Mouse (Mus musculus): Measurements from ENCODE around the gene Akr7a5.

Gene Akr7a5

DNA sequence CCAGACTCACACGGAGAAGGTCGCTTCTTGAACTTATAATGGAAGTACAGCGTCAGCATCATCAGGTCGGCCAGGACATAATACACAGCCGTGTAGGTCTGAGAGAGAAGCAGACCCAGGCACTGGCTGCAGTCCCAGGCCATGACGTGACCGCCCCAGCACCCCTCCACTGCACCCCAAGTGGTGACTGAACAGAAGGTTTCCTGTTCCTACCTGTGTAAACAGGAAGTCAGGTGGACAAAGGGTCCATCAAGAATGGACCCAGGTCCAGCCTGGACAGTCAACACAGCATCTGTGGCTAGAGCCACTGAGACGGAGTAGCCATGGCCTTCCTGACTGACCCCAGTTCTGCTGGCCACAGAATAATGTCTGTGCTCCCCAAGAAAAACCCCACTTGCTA lies 8.8 kb upstream of the Akr7a5 start:
- no peak for DNase-seq

DNA sequence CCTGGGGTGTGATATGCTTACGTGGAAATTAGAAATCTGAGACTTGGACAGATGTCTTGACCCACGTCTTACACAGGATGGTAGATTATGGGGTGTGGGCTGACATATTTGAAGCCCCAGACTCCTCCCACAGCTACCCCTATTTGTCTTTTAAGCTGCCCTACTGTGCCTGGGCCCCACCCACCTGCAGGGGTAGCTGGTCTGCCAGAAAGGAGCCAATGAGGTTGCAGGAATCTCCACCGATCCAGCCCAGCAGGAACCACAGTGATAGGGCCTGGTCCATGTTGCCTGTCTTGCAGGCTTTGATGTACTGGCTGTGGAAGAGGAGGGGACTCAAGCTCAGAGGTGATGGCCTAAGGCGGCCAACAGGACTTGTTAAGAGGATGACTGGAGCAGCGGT lies 8.3 kb upstream of the Akr7a5 start:
- DNase-seq, result no peak

DNA sequence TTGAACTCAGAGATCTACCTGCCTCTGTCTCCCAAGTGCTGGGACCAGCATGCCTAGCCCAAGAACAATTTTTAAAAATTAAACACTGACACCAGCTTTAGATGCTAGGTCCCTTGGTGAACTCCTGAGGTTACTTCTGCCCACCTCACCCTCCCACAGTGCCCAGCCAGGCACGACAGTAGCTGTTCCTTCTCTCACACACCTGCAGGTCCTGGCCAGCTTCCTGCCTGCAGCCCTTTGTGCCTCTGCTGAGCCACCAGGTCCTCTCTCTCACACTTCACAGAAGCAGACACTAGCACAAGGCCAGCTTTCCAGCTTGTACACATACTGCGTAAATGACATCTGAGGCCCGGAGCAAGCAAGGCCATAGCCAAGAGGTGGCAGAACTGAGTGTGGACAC lies 5.0 kb upstream of the Akr7a5 start:
- DNase-seq, result no peak

DNA sequence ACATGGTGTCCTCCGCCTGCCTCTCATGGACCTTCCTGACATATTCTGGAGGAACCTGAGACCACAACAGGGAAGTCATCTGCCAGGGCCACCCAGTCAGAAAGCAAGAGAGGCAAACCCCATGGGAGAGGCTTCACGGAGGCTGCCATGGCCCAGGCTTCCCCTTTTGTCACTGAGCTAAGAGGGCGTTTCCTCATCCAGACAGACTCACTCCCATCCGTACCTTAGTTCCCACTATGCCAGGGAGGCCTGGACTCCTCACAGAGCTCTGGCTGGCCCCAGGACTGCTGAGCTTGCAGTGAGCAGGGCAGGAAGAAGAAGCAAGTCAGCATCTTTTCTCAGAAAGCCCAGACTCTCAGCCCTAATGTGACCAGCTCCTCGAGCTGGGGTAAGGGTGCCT lies 2.6 kb upstream of the Akr7a5 start:
- no peak for DNase-seq

DNA sequence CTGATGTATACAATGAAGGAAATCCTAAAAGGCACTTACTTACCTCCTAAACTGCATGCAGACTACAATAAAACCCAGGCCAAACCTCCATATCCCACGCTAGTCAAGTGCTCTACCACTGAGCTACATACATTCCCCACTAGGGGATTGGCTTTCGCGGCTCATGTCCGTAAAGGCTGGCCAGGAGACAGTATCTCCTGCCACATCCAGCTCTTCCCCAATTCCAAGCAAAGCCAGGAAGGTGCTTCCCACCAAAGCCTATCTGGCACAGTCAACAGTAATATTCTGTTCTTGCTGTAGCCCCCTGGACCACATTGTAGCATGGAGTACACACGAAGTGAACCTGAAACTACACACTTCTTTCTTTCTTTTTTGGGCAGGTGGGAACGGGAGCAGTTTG lies 893 bp upstream of the Akr7a5 start:
- DNase-seq, result no peak

DNA sequence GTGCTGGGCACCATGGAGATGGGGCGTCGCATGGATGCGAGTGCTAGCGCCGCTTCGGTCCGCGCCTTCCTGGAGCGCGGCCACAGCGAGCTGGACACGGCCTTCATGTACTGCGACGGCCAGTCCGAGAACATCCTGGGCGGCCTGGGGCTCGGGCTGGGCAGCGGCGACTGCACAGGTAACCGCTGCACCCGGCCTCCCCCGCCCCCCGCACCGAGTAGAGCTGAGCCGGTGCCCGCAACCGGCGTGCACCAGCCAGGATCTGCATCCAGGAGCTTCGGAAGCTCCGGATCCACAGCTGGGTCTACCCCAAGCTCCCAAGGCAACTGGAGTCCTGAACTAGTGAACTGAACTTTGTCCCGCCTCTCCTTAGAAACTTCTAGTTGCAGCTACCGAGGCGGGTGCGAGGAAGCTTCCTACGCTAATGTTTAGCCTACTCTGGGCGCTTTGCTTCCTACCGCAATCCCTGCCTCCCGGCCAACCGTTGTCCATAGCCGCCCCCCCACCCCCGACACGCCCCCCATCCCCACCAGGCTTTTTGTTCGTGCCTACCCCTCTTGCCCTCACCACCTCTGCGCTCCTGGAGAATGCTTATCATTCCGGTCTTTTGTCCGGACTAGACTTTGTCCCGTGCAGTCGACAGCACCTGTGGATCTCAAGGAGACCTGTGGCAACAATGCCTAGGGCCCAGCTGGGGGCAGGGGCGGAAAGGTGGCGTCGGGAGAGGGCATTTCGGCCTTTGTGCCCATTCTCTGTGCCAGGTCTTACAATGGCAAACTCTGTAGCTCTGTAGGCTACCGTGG lies 556 bp downstream of the Akr7a5 start:
- DNase-seq, result no peak

DNA sequence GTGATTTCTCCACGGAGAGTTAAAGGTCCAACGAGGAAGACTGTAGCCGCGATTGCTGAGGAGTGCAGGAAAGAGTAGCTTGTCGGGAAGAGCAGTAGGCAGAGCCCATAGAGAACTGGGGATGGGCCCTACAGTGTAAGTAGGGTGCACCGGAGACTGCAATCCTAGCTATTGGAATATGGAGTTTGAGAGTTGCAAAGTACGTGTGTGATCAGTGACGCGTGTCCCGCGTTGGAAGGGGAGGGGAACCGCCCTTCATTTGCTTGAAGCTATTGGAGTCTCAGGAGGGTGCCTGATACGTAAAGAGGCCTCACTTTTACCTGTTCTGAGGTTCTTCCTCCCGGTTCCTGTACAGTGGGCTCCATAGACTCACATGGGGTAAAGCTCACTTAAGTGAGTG lies 1.2 kb downstream of the Akr7a5 start:
- no peak for DNase-seq

DNA sequence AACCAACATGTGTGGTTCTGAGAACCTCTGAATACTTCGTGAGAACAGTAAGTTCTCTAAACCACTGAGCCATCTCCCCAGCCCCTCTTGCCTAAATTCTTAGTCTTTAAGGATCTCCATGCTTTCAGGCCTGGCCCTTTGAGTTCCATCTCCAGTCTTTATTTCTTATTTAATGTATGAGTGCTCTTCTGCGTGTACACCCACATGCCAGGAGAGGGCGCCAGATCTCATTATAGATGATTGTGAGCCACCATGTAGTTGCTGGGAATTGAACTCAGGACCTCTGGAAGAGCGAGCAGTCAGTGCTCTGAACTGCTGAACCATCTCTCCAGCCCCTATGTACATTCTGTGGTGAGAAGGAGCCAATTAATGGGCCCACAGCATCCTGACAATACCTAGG lies 2.1 kb downstream of the Akr7a5 start:
- DNase-seq, result no peak

DNA sequence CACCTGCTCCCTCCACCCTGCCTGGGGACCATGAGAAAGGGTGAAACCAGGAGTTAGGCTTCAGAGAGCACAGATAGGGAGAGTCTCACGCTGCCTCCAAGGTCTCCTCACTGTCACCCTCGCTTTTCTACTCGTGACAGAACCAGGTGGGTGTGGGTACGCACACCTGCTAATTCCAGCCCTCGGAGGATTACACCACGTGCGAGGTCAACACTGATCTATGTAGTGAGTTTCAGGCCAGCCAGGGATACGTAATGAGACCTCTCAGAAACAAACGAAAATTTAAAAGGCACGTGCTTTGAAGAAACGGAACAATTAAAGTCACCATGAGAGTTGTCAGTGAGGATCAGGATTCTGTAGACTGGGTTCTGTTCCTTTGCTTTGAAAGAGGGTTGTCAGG lies 7.9 kb downstream of the Akr7a5 start:
- no peak for DNase-seq

DNA sequence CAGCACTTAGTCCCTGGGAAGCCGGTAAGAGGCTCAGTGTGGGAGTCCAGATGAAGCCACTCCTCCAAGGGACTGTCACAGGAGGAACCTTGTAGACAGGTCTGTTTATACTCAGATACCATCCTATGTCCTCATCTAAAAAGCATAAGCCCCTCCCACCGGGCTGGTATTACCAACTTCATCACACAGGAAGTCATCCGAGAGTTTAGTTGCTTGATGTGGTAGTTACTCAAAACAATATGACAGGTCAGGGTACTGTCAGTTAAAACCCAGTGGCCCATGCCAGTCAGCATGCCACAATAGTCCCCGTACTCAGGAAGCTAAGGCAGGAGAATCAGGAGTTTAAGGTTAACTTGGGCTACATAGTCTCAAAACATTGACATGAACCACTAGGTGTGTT lies 9.2 kb downstream of the Akr7a5 start:
- no peak for DNase-seq

DNA sequence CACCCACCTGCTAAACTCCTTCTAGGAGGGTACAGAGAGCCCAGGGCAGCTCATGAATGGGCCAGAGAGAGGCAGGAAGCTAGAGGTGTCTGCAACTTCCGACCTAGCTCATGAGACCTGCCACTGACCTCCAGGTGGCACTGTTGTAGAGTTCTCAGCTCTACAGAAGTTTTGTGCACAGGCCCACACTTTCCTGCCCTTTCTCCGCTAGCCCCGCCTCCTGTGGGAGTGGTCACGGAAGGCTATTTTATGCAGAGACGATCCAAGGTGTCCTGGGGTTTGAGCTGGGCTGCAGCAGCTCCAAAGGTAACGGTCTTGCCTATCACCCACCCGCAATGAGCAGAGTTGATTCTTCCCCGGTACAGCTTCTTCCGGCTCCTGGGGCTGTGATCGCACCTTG lies 20.1 kb downstream of the Akr7a5 start:
- DNase-seq, result peak; percentile 51

DNA sequence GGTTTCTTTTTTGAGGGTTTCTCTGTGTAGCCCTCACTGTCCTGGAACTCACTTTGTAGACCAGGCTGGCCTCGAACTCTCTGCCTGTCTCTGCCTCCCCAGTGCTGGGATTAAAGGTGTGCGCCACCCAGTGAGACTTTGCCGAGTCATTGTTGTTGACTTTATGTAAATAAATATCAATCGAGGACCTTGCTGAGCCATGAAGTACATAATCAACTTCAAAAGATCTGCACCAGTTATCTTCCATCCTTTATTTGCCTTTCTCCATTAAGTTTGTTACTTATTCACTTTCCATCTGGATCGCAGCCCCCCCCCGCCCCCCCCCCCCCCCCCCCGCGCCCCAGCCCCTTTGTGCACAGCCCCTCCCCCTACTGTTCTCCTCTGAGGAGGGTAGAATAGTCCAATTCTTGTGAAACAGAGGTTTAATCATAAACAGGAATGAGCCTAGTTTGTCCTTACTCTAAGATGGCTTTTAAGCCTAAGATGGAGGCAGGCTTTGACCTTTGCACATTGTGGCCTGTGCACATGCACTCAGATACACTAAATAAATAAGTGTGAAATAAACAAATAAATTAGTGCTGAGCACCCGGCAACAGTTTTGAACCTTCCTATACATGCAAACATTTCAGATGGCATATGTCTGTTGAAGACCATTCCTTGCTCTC lies 24.2 kb downstream of the Akr7a5 start:
- DNase-seq, result no peak

DNA sequence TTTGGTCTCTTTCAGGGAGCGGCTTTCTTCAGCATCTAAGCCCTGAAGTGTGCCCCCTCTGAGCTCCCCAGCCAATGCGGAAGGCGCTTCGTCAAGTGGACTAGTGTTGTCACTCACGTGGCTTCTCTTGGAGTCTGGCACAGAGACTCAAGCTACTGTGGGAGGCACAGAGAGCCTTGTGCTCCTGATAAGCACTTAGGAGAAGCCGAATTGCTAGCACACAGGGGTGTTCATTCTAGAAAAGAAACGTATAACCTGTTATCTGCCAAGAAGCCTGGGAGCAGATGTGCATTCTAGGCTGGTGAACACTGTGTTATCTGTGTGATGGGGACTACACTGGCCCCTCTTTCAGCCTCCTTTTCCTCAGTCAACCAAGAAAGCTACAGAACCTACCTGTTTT lies 25.0 kb downstream of the Akr7a5 start:
- DNase-seq, result no peak

DNA sequence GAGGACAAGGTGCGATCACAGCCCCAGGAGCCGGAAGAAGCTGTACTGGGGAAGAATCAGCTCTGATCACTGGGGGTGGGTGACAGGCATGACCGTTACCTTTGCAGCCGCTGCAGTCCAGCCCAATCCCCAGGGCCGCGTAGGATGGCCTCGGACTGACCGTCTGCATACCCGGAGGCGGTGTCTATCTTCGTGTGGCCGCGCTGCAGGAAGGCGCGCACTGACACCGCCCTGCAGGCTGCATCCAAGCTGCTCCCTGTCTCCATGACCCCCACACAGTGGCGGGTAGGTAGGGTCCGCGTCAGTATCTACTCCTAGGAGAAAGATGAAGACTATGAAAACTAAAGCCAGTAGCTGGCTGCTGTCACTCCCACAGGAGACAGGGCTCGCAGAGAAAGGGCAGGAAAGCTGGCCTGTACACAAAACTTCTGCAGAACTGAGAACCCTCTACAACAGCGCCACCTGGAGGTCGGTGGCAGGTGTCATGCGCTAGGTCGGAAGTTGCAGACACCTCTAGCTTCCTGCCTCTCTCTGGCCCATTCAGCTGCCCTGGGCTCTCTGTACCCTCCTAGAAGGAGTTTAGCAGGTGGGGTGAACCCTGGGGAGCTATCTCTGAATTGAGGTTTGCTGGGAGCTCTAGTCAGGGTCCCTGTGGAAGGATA lies 26.4 kb downstream of the Akr7a5 start:
- peak; percentile 27 for DNase-seq

DNA sequence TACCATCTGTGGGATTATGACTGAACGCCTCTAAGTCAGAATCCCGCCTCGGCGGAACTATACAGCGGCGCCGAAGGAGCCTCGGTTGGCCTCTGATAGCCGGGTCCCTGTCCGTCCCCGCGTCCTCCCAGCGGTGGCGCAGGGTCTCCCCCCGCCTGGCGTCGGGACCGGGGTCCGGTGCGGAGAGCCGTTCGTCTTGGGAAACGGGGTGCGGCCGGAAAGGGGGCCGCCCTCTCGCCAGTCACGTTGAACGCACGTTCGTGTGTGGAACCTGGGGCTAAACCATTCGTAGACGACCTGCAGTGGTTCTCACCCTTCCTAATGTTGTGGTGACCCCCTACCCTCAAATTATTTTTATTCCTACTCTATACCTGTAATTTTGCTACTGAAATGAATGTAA lies 27.6 kb downstream of the Akr7a5 start:
- no peak for DNase-seq

DNA sequence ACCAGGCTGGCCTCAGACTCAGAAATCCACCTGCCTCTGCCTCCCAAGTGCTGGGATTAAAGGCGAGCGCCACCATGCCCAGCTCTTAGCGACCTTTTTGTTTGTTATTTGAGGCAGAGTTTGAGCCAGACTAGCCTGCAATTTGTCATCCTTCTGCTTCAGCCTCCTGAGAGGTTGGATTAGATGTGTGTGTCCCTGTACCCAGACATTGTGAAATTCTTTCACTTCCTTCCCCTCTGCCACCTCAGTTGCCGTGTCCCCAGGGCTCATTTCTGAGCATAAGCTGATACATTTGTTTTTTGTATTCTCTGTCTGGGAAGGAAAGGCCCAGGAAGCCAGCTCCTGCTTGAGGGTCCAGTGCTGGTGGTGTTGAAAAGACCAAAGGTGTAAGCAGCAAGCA lies 30.3 kb downstream of the Akr7a5 start:
- DNase-seq, result no peak

DNA sequence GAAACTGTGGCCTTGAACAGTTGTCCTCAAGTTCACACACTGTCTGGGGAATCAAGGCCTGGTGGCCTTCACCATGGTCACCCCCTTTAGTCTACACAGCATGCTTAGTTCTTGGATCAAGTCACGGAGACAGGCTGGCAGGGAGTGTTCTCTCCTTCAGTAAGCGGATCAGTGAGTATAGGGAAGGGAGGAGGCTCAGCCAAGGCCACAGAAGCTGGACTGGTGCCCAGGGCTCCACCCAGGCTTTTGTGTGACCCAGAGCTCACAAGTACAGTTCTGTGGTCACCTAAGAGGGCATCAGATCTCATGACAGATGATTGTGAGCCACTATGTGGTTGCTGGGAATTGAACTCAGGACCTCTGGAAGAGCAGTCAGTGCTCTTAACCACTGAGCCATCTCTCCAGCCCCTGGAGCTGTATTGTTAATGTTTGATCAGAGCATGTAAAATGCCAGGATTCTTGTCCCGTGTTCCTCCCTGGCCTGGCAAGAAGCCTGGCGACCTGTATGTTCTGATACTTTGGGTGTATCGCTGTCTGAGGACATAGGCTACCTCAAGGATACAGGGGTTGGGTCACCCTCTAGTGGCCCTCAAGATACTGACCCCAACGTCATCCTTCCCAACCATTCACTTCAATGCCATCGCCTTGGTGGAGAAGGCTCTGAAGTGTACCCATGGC lies 31.2 kb downstream of the Akr7a5 start:
- no peak for DNase-seq

DNA sequence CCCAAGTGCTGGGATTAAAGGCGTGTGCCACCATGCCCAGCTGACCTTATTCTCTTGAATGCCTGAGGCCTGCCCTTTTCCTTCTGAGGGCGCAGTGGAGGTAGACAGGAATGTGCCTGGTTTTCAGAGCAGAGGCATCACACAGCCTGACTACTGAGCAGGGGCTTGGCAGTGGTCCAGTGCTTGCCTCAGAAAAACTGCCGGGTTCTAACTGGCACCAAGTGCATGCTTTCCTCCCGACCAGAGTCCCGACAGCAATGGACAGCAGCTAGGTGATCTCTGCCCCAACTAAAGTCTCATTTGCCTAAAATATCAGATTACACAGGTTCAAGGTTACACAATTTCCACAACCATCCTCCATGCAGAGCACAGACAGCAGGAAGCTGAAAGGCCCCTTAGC lies 33.2 kb downstream of the Akr7a5 start:
- DNase-seq, result peak; percentile 47

DNA sequence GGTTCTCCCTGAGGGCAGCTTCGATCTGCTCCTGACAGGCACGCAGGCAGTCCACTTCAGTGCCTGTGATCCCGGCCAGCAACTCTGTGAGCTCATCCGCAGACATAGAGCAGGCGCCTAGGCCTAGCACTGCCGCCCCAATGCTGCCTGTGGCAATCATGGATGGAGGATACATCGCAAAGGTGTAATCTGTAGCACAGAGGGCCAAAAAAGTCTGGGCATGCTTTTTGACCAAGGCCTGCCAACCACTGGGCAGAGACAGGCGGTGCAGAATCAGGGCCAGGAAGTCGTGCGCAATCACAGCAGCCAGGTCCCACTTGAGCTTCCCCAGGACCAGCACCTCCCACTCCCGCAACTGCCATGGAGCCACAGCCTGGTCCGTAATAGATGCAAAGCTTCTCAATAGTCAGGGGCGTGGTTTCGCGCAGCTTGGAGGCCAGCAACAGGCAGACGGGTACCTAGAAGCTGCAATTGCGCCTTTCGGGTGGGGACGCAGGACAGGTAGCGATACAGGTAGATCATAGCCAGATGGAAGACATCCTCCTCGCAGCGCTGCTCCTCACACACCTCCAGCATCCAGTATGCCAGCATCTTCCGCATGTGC lies 35.0 kb downstream of the Akr7a5 start:
- no peak for DNase-seq

DNA sequence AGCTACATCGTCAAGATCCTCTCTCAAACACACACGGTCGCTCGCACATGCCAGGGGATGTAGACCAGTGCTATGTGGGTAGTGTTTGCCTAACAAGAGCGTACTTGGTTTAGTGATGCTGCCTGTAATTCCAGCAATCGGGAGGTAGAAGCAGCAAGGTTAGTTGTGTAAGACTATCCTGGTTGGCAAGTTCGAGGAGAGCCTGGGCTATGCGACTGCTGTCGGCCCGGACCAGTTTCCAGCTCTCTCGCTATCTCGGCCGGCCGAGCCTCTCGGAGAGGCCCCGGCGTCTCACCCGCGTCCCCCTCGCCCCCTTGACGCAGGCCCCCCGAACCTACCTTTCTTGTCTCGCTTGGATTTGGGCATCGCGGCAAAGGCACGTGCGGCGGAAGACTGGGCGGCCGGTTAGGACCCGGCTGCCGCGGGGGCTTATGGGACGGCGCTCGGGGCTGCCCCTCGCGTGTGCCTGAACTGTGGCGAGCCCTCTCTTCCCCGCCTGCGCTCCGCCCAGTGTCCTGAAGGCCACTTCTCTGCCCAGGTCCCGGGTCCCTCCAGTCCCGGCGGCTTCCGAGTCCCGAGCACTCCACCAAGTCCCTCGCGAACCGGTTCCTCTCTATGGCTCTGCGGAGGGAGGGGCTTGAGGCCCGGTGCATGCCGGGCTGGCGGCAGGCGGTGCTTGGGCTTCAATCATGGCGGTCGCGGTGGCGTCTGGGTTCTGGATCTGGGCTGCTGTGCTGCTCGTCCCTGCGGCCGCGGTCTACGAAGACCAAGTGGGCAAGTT lies 41.6 kb downstream of the Akr7a5 start, which contains the start of the genes Mrto4, Emc1 and Ubr4:
Mrto4 (minus strand) TSS at position 646 of the 781 bp plus-strand sequence.
Emc1 (plus strand) TSS at position 657 of the 781 bp plus-strand sequence.
Ubr4 (plus strand) TSS at position 679 of the 781 bp plus-strand sequence.
- peak; percentile 83 for DNase-seq

DNA sequence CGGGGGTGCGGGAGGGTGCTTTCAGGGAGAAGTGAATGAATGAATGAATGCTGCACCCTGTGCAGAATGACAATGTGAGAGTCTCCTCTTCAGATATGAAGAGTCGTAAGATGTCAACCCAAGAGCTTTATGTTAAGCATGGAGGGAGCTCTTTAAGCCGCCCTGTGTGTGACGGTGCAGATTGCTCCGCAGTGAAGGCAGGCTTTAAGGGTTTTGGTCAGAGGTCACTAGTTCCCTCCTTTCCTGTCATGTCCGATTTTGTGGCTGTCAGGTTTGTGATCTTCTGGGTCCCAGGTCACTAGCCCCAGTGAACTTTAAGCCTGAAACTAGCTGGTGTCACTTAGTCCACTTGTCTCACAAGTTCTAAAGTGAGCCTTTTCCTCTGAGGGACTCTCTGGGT lies 42.3 kb downstream of the Akr7a5 start:
- DNase-seq, result no peak

DNA sequence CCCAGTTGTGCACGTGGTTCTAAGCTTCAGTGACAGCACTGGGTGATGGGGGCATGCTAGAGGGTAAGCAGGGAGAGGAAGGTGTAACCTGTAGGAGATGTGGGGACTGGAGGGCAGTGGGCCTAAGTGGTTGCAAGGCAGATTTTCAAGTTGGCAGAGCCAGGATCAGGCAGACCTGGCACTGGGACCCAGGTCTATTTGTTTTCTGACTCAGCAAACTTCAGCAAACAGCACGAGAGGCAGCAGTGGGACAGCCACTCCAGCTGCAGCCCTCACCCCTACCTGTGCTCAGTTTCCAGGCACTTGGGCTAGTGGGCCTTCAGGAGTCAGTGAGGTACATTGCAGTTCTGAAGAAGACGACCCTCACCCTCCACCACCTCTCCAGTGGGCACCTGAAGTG lies 46.7 kb downstream of the Akr7a5 start:
- no peak for DNase-seq

All from layer of hippocampus, adult 9-11 months (tissue).